Mouse (Mus musculus) testis, adult 2 months (tissue): ENCODE measurements at regions not wholly inside any gene's neighbourhood (a gene's known extent, or its start where the extent isn't known, plus 50 kb on each side); places are given as distances from the start of the nearest gene placed in this dataset.

Experiments used
- CTCF ChIP-seq: fragments of 200-500 bp; IDR thresholded peaks from 2 replicates; pipeline ENCODE4 v1.5.1; 2012; ENCODE audit warnings: low read depth, mild to moderate bottlenecking, inconsistent platforms, low read length, moderate library complexity; ENCODE audit not compliant: control insufficient read depth, insufficient read depth, insufficient replicate concordance
- POLR2A ChIP-seq: fragments of 200-500 bp; IDR thresholded peaks from 2 replicates; pipeline ENCODE4 v1.6.1; 2012; ENCODE audit warnings: low read depth, mild to moderate bottlenecking, inconsistent platforms, low read length, moderate library complexity; ENCODE audit not compliant: control insufficient read depth

- TF ChIP-seq CTCF (no peak), POLR2A (no peak)
These were observed 249.1 kb downstream of the Rplp1 start for GRCm38 (mm10) chr9:61665254-61665653.
